Mouse (Mus musculus): ENCODE measurements around the gene Umodl1. TPM values are rescaled to one million over a fixed set of nuclear protein-coding genes. Genes with fewer than 3 reads are reported as not detected.

The Umodl1 gene
- total and polyA plus RNA-seq, 3 experiments = 0.16 TPM; not detected in 2

DNA sequence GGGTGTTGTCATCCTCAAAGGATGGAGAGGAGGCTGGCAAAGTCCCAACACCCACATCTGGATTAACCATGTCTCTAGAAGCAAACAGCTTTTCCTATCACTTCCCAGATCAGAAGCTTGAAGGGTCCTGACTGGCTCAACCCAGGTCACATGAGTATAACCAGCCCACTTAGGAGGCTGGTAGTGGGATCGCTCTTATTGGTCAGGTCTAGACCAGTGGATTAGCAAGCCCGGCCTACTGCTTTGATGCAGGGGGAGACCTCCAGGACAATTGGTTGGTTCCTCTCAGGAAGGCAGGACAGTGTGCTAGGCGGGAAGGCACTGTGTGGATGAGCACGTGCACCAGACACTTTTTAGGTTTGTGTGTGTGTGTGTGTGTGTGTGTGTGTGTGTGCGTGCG is 72.5 kb downstream of the Umodl1 start:
- DNase-seq (ENCODE audit: low spot score) = no peak

DNA sequence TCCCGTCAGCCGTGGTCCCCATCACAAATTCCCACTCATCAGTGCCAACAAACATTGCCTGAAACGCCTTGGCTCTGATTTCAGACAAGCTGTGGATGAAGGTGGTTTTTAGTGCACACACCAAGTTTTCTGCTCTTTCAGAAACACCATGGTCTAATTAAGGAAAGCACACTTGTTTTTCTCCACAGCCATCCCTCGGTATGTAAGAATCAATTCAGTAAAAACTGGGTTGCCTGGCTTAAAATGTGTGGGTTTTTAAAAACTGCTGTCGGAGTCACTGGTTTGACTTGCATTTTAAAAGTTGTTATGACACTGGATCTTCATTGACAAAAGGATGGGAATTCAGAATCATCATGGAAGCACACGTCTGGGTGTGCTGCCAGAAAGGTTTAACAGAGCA is 73.3 kb downstream of the Umodl1 start:
- Histone ChIP-seq H3K9me3 (replicated peaks) (peaks cover 67% of the 10 kb centered on the region), H3K27me3 (ENCODE audit: insufficient read depth, low read length) (no peaks in the 10 kb centered on the region), H3K4me3 (ENCODE audit: low read depth, low read length) (no peak overlapping the region), H3K36me3 (replicated peaks) (no peaks in the 10 kb centered on the region), H3K4me1 (ENCODE audit: insufficient read depth, low read depth, low read length) (no peaks in the 10 kb centered on the region)
- TF ChIP-seq GATA2 (IDR thresholded peaks at IDR 0.05; ENCODE audit: borderline replicate concordance, low read depth, low read length) (no peak), GATA1 (IDR thresholded peaks at IDR 0.05; ENCODE audit: borderline replicate concordance, low read length) (no peak), TAL1 (conservative IDR thresholded peaks at IDR 0.05; ENCODE audit: low read depth, low read length) (no peak), POLR2AphosphoS5 (IDR thresholded peaks at IDR 0.05; ENCODE audit: insufficient replicate concordance, low read depth, low read length) (no peak), CTCF (IDR thresholded peaks at IDR 0.05; ENCODE audit: low read depth, low read length) (no peak)
- no peak for ATAC-seq (ENCODE audit: extremely low read depth, insufficient number of reproducible peaks, low FRiP score, poor library complexity, severe bottlenecking)
- no peak for DNase-seq (ENCODE audit: low spot score)

More for the DNA sequence above, 72.5 kb downstream of the Umodl1 start:
- Histone ChIP-seq H3K4me1 (ENCODE audit: insufficient read depth, low read depth, low read length) (no peaks in the 10 kb centered on the region), H3K27me3 (ENCODE audit: insufficient read depth, low read length) (no peaks in the 10 kb centered on the region), H3K9me3 (replicated peaks) (peaks cover 60% of the 10 kb centered on the region), H3K4me3 (ENCODE audit: low read depth, low read length) (no peak overlapping the region), H3K36me3 (replicated peaks) (no peaks in the 10 kb centered on the region)
- no peak for ATAC-seq (ENCODE audit: extremely low read depth, insufficient number of reproducible peaks, low FRiP score, poor library complexity, severe bottlenecking)
- TF ChIP-seq GATA1 (IDR thresholded peaks at IDR 0.05; ENCODE audit: borderline replicate concordance, low read length) (no peak), CTCF (IDR thresholded peaks at IDR 0.05; ENCODE audit: low read depth, low read length) (no peak), TAL1 (conservative IDR thresholded peaks at IDR 0.05; ENCODE audit: low read depth, low read length) (no peak), POLR2AphosphoS5 (IDR thresholded peaks at IDR 0.05; ENCODE audit: insufficient replicate concordance, low read depth, low read length) (no peak), GATA2 (IDR thresholded peaks at IDR 0.05; ENCODE audit: borderline replicate concordance, low read depth, low read length) (no peak)

DNA sequence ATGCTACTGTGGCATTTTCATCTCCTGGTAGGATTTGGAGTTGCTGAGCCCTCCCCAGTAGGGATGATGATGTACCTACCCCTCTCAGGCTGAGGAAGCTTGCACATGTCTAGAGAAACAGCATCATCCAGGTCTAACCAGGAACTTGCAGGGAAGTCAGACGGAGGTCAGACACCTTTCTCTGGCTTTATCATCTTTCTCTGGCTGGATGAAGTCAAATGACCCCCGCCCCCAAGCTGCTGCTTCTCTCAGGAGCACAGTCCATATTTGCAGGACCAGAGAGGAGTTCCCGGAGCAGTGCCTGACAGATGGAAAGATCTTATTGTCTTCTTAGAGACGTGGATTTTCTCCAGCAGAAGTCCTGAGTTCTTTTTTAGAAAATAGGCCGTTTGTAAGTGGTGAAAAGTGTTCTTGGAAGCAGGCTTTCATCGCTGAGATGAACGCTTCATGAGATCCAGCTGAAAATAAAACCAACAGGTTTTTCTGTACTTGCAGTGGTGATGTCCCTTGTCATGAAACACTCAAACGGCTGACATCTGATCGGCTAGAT is 74.5 kb downstream of the Umodl1 start:
- Histone ChIP-seq H3K4me3 (ENCODE audit: low read depth, low read length) (no peak overlapping the region), H3K9me3 (replicated peaks) (peaks cover 70% of the 10 kb centered on the region), H3K36me3 (replicated peaks) (no peaks in the 10 kb centered on the region), H3K27me3 (ENCODE audit: insufficient read depth, low read length) (no peaks in the 10 kb centered on the region), H3K4me1 (ENCODE audit: insufficient read depth, low read depth, low read length) (no peaks in the 10 kb centered on the region)
- ATAC-seq (ENCODE audit: extremely low read depth, insufficient number of reproducible peaks, low FRiP score, poor library complexity, severe bottlenecking) (no peak), DNase-seq (ENCODE audit: low spot score) (no peak)
- TF ChIP-seq CTCF (IDR thresholded peaks at IDR 0.05; ENCODE audit: low read depth, low read length) (no peak), TAL1 (conservative IDR thresholded peaks at IDR 0.05; ENCODE audit: low read depth, low read length) (no peak), GATA2 (IDR thresholded peaks at IDR 0.05; ENCODE audit: borderline replicate concordance, low read depth, low read length) (no peak), POLR2AphosphoS5 (IDR thresholded peaks at IDR 0.05; ENCODE audit: insufficient replicate concordance, low read depth, low read length) (no peak), GATA1 (IDR thresholded peaks at IDR 0.05; ENCODE audit: borderline replicate concordance, low read length) (no peak)

DNA sequence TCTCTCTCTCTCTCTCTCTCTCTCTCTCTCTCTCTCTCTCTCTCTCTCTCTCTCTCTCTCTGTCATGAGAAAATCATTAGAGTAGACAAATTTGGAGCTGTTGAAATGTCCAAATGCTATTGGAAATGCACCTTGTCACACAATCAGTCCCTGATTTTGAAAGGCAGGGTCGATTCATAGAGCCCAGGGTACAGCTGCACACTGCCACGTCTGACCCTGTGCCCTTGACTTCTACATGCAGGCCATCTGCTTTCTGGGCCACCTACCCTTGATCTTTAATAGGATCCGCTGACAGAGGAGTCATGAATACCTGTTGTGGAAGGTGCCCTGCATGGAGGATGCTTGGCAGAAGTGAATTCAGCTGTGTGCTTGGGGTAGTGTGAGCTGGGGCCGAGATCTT is 75.0 kb downstream of the Umodl1 start:
- Histone ChIP-seq H3K4me3 (ENCODE audit: low read depth, low read length) (no peak overlapping the region), H3K4me1 (ENCODE audit: insufficient read depth, low read depth, low read length) (no peaks in the 10 kb centered on the region), H3K36me3 (replicated peaks) (no peaks in the 10 kb centered on the region), H3K9me3 (replicated peaks) (peaks cover 70% of the 10 kb centered on the region), H3K27me3 (ENCODE audit: insufficient read depth, low read length) (no peaks in the 10 kb centered on the region)
- TF ChIP-seq TAL1 (conservative IDR thresholded peaks at IDR 0.05; ENCODE audit: low read depth, low read length) (no peak), CTCF (IDR thresholded peaks at IDR 0.05; ENCODE audit: low read depth, low read length) (no peak), GATA1 (IDR thresholded peaks at IDR 0.05; ENCODE audit: borderline replicate concordance, low read length) (no peak), GATA2 (IDR thresholded peaks at IDR 0.05; ENCODE audit: borderline replicate concordance, low read depth, low read length) (no peak), POLR2AphosphoS5 (IDR thresholded peaks at IDR 0.05; ENCODE audit: insufficient replicate concordance, low read depth, low read length) (no peak)
- DNase-seq (ENCODE audit: low spot score) = no peak
- ATAC-seq (ENCODE audit: extremely low read depth, insufficient number of reproducible peaks, low FRiP score, poor library complexity, severe bottlenecking) = no peak

DNA sequence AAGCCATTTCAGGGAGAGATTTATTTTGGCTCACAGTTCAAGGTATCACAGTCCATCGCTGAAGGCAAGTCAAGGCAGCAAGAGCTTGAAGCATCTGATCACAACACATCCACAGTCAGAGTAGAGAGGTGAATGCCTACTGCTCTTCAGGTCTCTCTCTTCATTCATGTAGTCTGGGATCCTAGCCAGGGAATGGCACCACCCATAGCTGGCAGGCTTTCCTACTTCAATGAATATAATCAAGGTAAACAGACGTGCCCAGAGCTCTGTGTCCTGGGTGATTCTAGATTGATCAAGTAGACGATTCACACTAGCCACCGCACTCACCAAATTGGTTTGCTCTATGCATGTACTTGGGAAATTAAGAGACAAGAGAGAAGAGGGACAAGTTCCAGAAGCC is 77.9 kb downstream of the Umodl1 start:
- TF ChIP-seq POLR2AphosphoS5 (IDR thresholded peaks at IDR 0.05; ENCODE audit: insufficient replicate concordance, low read depth, low read length) = no peak
- no peak for TF ChIP-seq TAL1 (conservative IDR thresholded peaks at IDR 0.05; ENCODE audit: low read depth, low read length)
- no peak for TF ChIP-seq CTCF (IDR thresholded peaks at IDR 0.05; ENCODE audit: low read depth, low read length)
- TF ChIP-seq GATA1 (IDR thresholded peaks at IDR 0.05; ENCODE audit: borderline replicate concordance, low read length) = no peak
- no peak for TF ChIP-seq GATA2 (IDR thresholded peaks at IDR 0.05; ENCODE audit: borderline replicate concordance, low read depth, low read length)
- no peaks in the 10 kb centered on the region for H3K27me3 ChIP-seq (ENCODE audit: insufficient read depth, low read length)
- H3K36me3 ChIP-seq (replicated peaks) = no peaks in the 10 kb centered on the region
- H3K4me1 ChIP-seq (ENCODE audit: insufficient read depth, low read depth, low read length) = no peaks in the 10 kb centered on the region
- H3K4me3 ChIP-seq (ENCODE audit: low read depth, low read length) = no peak overlapping the region
- H3K9me3 ChIP-seq (replicated peaks) = peaks cover 76% of the 10 kb centered on the region
- DNase-seq (ENCODE audit: low spot score) (no peak), ATAC-seq (ENCODE audit: extremely low read depth, insufficient number of reproducible peaks, low FRiP score, poor library complexity, severe bottlenecking) (no peak)

DNA sequence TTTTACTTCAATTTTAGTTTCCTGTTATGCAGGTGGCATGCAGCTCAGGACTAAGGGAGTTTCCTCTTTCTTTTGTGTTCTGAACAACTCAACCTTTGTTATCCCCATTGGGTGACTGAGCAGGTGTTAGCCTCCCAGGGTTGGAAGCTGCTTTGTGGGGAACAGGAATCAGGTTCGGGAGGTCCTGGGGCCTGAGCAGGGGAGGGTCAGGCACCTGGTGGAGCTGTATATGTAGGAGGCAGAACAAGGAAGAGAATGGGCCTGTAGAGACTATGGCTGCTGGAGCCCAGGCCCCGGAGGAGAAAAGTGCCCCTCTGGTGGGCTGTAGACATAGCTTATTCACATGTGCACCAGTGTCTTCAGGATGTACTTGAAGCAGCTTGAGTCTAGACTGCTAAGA is 78.8 kb downstream of the Umodl1 start:
- DNase-seq (ENCODE audit: low spot score) (no peak), ATAC-seq (ENCODE audit: extremely low read depth, insufficient number of reproducible peaks, low FRiP score, poor library complexity, severe bottlenecking) (no peak)
- peaks cover 77% of the 10 kb centered on the region for H3K9me3 ChIP-seq (replicated peaks)
- H3K36me3 ChIP-seq (replicated peaks) = no peaks in the 10 kb centered on the region
- no peak overlapping the region for H3K4me3 ChIP-seq (ENCODE audit: low read depth, low read length)
- no peaks in the 10 kb centered on the region for H3K27me3 ChIP-seq (ENCODE audit: insufficient read depth, low read length)
- TF ChIP-seq POLR2AphosphoS5 (IDR thresholded peaks at IDR 0.05; ENCODE audit: insufficient replicate concordance, low read depth, low read length) (no peak), GATA2 (IDR thresholded peaks at IDR 0.05; ENCODE audit: borderline replicate concordance, low read depth, low read length) (no peak), TAL1 (conservative IDR thresholded peaks at IDR 0.05; ENCODE audit: low read depth, low read length) (no peak), GATA1 (IDR thresholded peaks at IDR 0.05; ENCODE audit: borderline replicate concordance, low read length) (no peak), CTCF (IDR thresholded peaks at IDR 0.05; ENCODE audit: low read depth, low read length) (no peak)
- no peaks in the 10 kb centered on the region for H3K4me1 ChIP-seq (ENCODE audit: insufficient read depth, low read depth, low read length)

Data from G1E (cell line).